Comparison of ENCODE assay signal across 8 mouse cellular contexts in the genomic region with DNA sequence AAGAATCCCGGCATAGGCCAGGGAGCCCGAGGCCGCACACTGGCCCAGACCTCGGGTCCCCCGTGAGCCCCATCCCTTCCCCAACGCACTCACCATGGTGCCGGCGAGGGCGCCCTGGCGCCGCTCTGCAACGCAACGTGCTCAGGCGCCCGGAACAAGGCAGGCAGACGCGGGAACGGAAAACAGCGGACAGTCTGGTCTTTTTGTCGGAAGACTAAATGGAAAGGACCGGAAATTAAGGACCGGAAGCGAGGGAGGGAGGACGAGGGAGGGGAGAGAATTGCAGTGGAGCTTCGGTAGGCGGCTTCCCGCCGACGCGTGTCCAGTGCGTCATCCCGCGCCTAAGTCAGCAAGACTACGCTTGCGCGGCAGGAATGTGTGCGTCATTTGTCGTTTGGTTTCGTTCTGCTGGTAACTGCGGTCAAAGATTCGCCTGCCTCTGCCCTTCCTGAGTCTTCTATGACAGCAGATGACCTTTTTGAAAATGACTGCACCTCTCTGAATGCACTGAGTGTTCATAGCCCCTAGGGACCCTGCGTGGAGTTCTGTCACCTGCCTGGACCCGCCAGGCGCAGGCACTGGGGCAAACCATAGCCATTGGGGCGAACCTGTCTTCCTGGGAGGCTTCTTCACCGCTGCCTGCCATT. TPM values are rescaled to one million over a fixed set of nuclear protein-coding genes. Genes with fewer than 3 reads are reported as not detected.
DNase-seq lines count a peak whose midpoint lies in the region; ATAC-seq lines count a peak whose summit lies in the region.

Gene Isy1 (minus strand): TSS at position 248 of the 647 bp plus-strand sequence.

- H3K4me2 ChIP-seq in hindbrain, embryonic 11.5 days (replicated peaks; ENCODE audit: low read depth, low read length) = peak within 1 kb of the TSS; percentile 87

- peak within 1 kb of the TSS; percentile 82 for H3K27ac ChIP-seq in hindbrain, embryonic 11.5 days (ENCODE audit: low read depth, low read length)

- ATAC-seq in hindbrain, embryonic 11.5 days (ENCODE audit: low FRiP score) = peak; percentile 97

- H3K4me1 ChIP-seq in hindbrain, embryonic 11.5 days (replicated peaks; ENCODE audit: control insufficient read depth, insufficient read depth, low read length) = no peaks in the 10 kb centered on the region

- H3K36me3 ChIP-seq in hindbrain, embryonic 11.5 days (ENCODE audit: control insufficient read depth, insufficient read depth, low read length) = peaks cover 6% of the 10 kb centered on the region; the same call in 1 of the 2 replicates

- H3K9ac ChIP-seq in hindbrain, embryonic 11.5 days (ENCODE audit: low read depth, low read length) = peak within 1 kb of the TSS; percentile 91

- H3K27me3 ChIP-seq in hindbrain, embryonic 11.5 days (ENCODE audit: control insufficient read depth, insufficient read depth, low read length) = no peaks in the 10 kb centered on the region

- H3K9me3 ChIP-seq in hindbrain, embryonic 11.5 days (ENCODE audit: control insufficient read depth, low read length) = no peaks in the 10 kb centered on the region

- DNase-seq in Muller cell, postnatal 12 days (ENCODE audit: inconsistent ontology term) = peak; percentile 98
- DNase-seq in cerebellum, adult 9-11 months = peak; percentile 97
- DNase-seq in frontal cortex, adult 2 months (ENCODE audit: extremely low spot score in 1 of 2, low spot score in 1 of 2) = peak; percentile 96 to 98
- DNase-seq in hindbrain, embryonic 11.5 days (ENCODE audit: low spot score) = peak; percentile 96
- peak; percentile 91 to 93 for DNase-seq in layer of hippocampus, postnatal 10 days (ENCODE audit: low spot score in 2 of 2)
- peak; percentile 97 for DNase-seq in lung, postnatal 10 days
- DNase-seq in ovary, postnatal 36 days (ENCODE audit: low spot score) = peak; percentile 89
- DNase-seq in thymus, postnatal 25 days = peak; percentile 86

- WGBS in hindbrain, embryonic 11.5 days = under 1% methylated on average over 46 of the region's 46 CpGs

- H3K4me3 ChIP-seq in hindbrain, embryonic 11.5 days (ENCODE audit: low read depth, low read length) = peak within 1 kb of the TSS; percentile 70

RNA-seq across cellular contexts. Expression of gene Isy1, which starts in this region (rescaled TPM):
- 26.7 and 26.9 TPM in 2 replicates for polyA plus RNA-seq in frontal cortex, adult 2 months (2012; rRNA removed)
- polyA plus RNA-seq in hindbrain, embryonic 11.5 days (2014; fragmentation: Nextera tagmentation; extraction: Ambion mirVana) = 57.7 and 61.7 TPM in 2 replicates
- 10 to 100 TPM; 28.4 to 35.1 TPM for total RNA-seq in layer of hippocampus, postnatal 10 days (2021)

Comparison
In these comparisons a context has a peak if more than half of its experiments do, and no peak if none do; other contexts are left out.
1. Peak in every context shown above with its lines: DNase-seq, ATAC-seq, H3K4me3 ChIP-seq and H3K27ac ChIP-seq.